Mouse (Mus musculus) midbrain, embryonic 10.5 days (tissue): ENCODE measurements around the gene Slirp. TPM values are rescaled to one million over a fixed set of nuclear protein-coding genes. Genes with fewer than 3 reads are reported as not detected.
"Not testable (repeated sequence)": the region's sequence is repeated elsewhere in the genome, so short reads cannot be mapped to it uniquely, and the experiment has no call there.

ENCODE experiments used
- DNase-seq: peaks from one replicate; pipeline ENCODE4 v3.0.0-alpha.2; 2017; ENCODE audit warnings: low spot score
- H3K27ac ChIP-seq: fragments of 300-500 bp; sonication (generic); replicated peaks from 2 replicates; pipeline ENCODE4 v1.5.1; 2016; ENCODE audit warnings: mild to moderate bottlenecking
- H3K27me3 ChIP-seq: fragments of 300-500 bp; sonication (generic); 2 replicates; pipeline ENCODE4 v1.6.1; 2016; ENCODE audit warnings: low read depth, mild to moderate bottlenecking; ENCODE audit not compliant: poor library complexity, severe bottlenecking
- H3K36me3 ChIP-seq: fragments of 300-500 bp; sonication (generic); 2 replicates; pipeline ENCODE4 v1.6.1; 2016; ENCODE audit warnings: mild to moderate bottlenecking, moderate library complexity
- H3K4me1 ChIP-seq: fragments of 300-500 bp; sonication (generic); 2 replicates; pipeline ENCODE4 v1.6.1; 2016
- H3K4me3 ChIP-seq: fragments of 300-500 bp; sonication (generic); 2 replicates; pipeline ENCODE4 v1.5.1; 2016; ENCODE audit warnings: mild to moderate bottlenecking, moderate library complexity
- H3K9me3 ChIP-seq: fragments of 300-500 bp; sonication (generic); replicated peaks from 2 replicates; pipeline ENCODE4 v1.6.1; 2016; ENCODE audit warnings: mild to moderate bottlenecking
- WGBS: fragments of 180-500 bp; shearing (Covaris S2); methylation state at CpG from one replicate; pipeline ENCODE4 v1.1.7; 2016; 5-methylcytosine and 5-hydroxymethylcytosine counted together
- polyA plus RNA-seq: library from polyadenylated mRNA; unstranded; fragments of >200 nt; fragmentation: Nextera tagmentation; extraction: Ambion mirVana; gene quantifications from 2 replicates; pipeline ENCODE4 v1.2.1, GENCODE M21; 2016

Slirp gene
- polyA plus RNA-seq, 1 experiment from 2014 or later: 318 TPM

DNA sequence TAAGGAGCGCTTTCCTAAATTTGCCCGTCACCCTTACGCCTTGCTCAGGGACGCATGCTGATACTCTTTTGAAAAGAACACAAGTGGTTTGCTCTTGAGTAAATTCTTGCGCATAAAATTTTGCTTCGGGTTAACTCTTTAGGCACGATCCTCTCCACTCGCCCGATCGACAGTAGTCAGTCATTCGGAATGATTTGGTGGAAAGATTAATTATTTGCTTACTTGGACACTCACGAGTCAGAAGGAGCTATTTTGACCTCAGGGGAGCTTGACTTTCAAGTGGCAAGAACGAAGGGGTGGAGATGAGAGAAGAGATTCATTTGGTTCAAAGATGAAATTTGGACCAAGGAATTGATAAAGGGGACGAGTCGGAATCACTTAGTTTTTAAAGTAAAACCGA is 515 bp downstream of the Slirp start:
- H3K36me3 ChIP-seq: peaks cover 59% of the 10 kb centered on the region
- no peaks in the 10 kb centered on the region for H3K27me3 ChIP-seq
- H3K4me3 ChIP-seq: peak overlapping the region; percentile 98
- no peak overlapping the region; the same call in 1 of the 2 replicates for H3K27ac ChIP-seq
- peaks cover 23% of the 10 kb centered on the region for H3K4me1 ChIP-seq
- 5% methylated on average over 16 of the region's 16 CpGs for WGBS
- DNase-seq: peak; percentile 23
- H3K9me3 ChIP-seq: no peaks in the 10 kb centered on the region

DNA sequence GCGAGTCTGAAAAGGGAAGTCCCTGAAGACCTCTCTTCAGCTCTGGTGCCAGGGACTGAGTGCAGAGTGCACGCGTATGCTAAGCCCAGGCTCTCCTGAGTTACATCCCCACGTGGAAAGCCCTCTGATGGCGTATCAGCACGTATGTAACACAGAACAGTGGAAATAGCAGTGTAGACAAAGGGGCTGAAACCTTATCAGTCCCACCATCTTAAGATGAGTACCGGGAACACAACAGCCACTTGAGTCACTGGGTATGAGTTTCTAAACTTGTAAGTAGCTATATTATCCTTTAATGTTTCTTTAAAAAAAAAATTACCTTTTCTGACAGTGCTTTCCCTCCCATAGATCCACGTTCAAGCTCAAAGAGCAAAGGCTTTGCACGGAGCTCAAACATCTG is 5.8 kb downstream of the Slirp start:
- Histone ChIP-seq H3K27ac (no peak overlapping the region), H3K36me3 (peaks cover 87% of the 10 kb centered on the region), H3K9me3 (no peaks in the 10 kb centered on the region), H3K4me3 (no peak overlapping the region), H3K4me1 (peaks cover 8% of the 10 kb centered on the region), H3K27me3 (no peaks in the 10 kb centered on the region)
- 93% methylated on average over 9 of the region's 9 CpGs for WGBS
- no peak for DNase-seq

DNA sequence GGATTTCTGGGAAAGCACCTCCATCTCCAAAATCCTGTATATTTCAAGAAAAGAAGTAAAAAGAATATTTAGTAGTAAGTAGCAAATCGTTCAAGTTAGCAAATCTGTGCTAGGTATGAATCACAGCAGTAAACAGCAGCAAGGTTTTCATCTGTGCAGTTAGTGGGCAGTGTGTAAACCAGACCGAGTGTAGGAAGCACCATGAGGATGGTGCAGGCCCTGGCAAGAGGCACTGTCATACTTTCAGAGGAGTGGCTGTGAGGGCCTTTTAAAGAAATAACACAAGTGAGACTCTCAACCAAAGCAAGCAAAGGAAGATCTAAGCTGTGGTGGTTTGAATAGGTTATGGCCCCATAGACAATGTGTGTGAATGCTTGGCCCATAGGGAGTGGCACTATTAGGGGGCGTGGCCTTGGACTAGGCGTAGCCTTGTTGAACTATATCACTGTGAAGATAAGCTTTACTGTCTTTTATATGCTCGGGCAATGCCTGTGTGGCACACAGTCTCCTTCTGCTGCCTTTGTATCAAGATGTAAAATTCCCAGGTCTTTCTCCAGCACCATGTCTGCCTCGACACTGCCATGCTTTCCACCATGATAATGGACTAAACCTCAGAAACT is 21.1 kb downstream of the Slirp start:
- no peak for DNase-seq
- 91% methylated on average over 6 of the region's 6 CpGs for WGBS
- Histone ChIP-seq H3K27me3 (no peaks in the 10 kb centered on the region), H3K4me1 (no peaks in the 10 kb centered on the region), H3K4me3 (no peak overlapping the region), H3K36me3 (peaks cover 88% of the 10 kb centered on the region), H3K27ac (no peak overlapping the region), H3K9me3 (no peaks in the 10 kb centered on the region)

DNA sequence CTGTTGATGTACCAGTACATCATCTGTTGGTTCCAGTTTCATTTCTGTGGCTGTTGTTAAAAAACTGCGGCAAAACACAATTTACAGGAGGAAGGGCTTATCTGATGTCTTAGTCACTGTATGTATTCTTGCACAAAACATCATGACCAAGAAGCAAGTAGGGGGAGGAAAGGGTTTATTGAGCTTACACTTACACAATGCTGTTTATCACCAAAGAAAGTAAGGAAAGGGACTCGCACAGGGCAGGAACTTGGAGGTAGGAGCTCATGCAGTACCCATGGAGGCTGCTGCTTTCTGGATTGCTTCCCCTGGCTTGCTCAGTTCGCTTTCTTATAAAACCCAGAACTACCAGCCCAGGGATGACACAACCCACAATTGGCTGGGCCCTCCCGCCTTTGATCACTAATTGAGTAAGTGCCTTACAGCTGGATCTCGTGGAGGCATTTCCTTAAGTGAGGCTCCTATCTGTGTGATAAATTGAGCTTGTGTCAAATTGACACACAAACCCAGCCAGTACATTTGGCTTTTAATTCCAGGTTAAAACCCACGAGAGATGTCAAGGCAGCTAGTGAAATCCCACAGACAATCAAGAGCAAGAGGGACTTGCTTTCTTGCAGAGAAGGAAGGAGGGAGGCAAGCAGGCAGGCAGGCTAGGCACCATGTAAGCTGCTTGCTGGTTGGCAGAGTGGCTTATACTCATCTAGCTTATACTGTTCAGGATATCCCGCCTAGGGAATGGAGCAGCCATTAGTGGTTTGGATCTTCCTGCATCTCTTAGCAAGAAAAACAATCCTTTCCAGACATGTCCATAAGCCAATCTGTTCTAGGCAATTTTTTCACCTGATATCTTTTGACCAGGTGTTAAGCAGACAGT is 26.8 kb downstream of the Slirp start:
- H3K27ac ChIP-seq: no peak overlapping the region

DNA sequence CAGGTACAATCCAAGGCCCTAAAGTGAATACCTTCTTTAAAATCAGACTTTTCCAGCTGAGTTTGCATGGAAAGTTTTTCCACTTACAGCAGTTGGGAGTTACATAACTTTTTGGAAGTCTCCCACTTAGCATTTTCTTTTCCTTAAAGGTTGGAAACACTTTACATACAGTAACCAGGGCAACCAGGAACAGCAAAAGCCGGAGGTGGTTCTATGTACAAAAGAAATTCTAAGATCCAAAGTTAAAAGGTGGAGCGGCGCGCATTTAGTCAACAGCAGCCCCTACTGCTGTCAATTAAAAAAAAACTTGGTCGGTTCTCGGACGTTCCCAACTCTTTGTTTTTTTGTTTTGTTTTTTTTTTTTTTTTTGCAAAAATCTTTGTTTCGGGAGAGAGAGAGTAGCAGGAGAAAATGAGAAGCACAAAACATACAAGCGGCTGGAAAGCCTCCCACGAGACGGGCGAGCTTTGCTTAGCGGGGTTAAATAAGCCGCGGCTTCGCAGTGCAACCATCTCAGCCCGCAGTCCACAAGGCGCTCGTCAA is 27.8 kb downstream of the Slirp start:
- peaks cover 16% of the 10 kb centered on the region for H3K4me1 ChIP-seq
- WGBS: under 1% methylated on average over 19 of the region's 19 CpGs
- peak overlapping the region; percentile 71 for H3K4me3 ChIP-seq
- no peak for DNase-seq
- H3K36me3 ChIP-seq: peaks cover 25% of the 10 kb centered on the region
- H3K27me3 ChIP-seq: no peaks in the 10 kb centered on the region
- no peaks in the 10 kb centered on the region for H3K9me3 ChIP-seq
- H3K27ac ChIP-seq: peak overlapping the region; percentile 90

More for the DNA sequence above, 26.8 kb downstream of the Slirp start:
- no peaks in the 10 kb centered on the region for H3K27me3 ChIP-seq
- H3K36me3 ChIP-seq: peaks cover 32% of the 10 kb centered on the region
- H3K4me3 ChIP-seq: peak overlapping the region; percentile 71
- DNase-seq: no peak
- H3K9me3 ChIP-seq: no peaks in the 10 kb centered on the region
- 84% methylated on average over 7 of the region's 7 CpGs for WGBS
- H3K4me1 ChIP-seq: peaks cover 16% of the 10 kb centered on the region

DNA sequence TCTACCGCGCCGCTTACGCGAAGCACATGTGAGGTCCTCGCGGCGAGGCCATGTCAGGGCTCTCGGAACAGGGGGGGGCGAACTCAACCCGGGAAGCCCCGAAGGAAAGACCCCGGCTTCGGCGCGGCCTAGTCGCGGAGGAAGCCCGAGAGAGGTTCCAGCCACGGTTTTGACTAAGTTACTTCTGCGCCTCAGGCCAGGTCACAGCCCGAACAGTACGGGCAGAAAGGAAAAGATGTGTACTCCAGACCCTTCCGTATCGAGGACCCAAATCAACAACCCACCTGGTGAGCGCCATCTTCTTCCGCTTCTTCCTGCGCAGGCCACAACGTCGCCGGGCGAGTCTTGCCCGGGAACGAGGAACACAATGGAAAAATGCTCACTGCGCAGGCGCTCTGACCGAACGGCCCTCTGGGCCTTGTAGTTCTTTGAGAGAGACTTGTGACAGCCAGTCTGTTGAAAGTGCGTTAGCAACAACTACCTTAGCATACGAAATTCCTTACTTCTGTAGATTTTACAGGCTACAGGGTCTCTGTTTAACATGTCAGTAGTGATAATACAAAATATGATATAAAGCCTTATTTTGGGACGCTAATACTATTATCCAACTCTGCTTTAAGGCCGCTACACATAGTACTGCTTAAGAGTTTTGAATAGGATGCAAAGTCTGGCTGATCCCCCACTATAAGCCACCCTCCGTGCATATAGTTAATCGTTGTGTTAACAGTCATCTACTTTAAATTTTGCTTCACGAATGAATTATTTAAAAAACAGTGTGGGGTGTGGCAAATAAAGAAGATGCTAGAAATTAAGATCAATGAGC is 28.5 kb downstream of the Slirp start, which contains the start of gene Snw1:
Gene Snw1, minus strand, starts transcription at position 311 of the 823 bp plus-strand sequence.
- H3K27ac ChIP-seq: peak within 1 kb of the TSS; percentile 90
- peak; percentile 92 for DNase-seq
- H3K4me3 ChIP-seq: peak within 1 kb of the TSS; percentile 71
- whole genome bisulfite sequencing: 3% methylated on average over 45 of the region's 45 CpGs
- H3K9me3 ChIP-seq: no peaks in the 10 kb centered on the region
- peaks cover 18% of the 10 kb centered on the region for H3K36me3 ChIP-seq
- H3K27me3 ChIP-seq: no peaks in the 10 kb centered on the region
- peaks cover 16% of the 10 kb centered on the region for H3K4me1 ChIP-seq

DNA sequence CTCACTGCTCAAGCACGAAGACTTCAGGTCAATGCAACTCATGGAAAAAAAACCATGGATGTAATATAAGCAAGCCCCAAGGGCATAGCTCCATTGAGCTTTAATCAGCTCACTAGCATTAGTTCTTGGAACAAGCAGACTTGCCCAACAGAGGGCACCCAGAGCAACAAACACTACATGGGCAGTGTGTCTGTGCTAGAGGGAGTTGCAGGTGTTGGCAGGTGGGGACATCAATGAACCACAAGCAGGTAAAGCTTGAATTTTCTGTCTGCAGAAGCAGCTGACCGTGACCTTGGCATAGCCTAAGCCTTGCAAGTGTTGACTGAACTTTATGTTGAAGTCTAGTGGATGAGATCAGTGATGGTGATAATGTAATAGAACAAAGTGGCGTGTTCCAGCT is 31.1 kb downstream of the Slirp start:
- 80% methylated on average over 3 of the region's 3 CpGs for WGBS

DNA sequence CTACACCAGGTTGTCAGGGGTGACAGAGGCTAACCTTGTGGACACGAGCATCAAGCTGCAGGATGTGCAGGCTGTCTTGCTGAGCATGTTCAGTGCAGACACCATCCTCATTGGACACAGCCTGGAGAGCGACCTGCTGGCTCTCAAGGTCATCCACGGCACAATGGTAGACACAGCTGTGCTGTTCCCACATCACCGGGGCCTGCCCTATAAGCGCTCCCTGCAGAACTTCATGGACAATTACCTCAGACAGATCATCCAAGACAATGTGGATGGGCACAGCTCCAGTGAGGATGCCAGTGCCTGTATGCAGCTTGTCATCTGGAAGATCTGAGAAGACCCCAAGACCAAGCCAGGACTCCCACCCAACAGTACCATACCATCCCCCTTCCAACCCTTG is 38.8 kb downstream of the Slirp start:
- WGBS: 86% methylated on average over 5 of the region's 5 CpGs
- not testable (repeated sequence) for DNase-seq, H3K27ac ChIP-seq, H3K9me3 ChIP-seq, H3K36me3 ChIP-seq, H3K4me3 ChIP-seq, H3K27me3 ChIP-seq, H3K4me1 ChIP-seq

More for the DNA sequence above, 31.1 kb downstream of the Slirp start:
- H3K4me3 ChIP-seq: no peak overlapping the region
- H3K9me3 ChIP-seq: no peaks in the 10 kb centered on the region
- no peak overlapping the region for H3K27ac ChIP-seq
- H3K36me3 ChIP-seq: no peaks in the 10 kb centered on the region
- no peaks in the 10 kb centered on the region for H3K27me3 ChIP-seq
- no peak for DNase-seq
- H3K4me1 ChIP-seq: peaks cover 16% of the 10 kb centered on the region

DNA sequence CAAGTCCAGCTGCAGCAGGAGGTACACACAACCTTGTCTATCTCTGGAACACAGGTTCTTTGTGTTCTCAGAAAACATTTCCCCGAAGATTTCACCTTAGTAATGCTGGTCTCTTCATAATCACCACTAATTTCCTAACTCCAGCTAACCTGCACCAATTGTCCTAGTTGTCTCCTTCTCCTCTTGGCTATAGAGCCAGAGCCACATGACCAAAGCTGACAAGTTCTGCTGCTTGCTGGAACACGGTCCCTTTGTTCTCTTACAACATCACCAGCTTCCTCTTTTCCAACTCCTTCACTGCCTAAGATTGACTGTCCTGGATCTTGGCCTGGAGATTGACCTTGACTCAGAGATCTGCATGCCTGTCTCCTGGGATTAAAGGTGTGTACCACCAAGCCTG is 45.0 kb downstream of the Slirp start:
- not testable (repeated sequence) for DNase-seq, H3K4me1 ChIP-seq, H3K4me3 ChIP-seq, H3K27me3 ChIP-seq, H3K27ac ChIP-seq, H3K36me3 ChIP-seq, H3K9me3 ChIP-seq
- 73% methylated on average over 2 of the region's 2 CpGs for WGBS

DNA sequence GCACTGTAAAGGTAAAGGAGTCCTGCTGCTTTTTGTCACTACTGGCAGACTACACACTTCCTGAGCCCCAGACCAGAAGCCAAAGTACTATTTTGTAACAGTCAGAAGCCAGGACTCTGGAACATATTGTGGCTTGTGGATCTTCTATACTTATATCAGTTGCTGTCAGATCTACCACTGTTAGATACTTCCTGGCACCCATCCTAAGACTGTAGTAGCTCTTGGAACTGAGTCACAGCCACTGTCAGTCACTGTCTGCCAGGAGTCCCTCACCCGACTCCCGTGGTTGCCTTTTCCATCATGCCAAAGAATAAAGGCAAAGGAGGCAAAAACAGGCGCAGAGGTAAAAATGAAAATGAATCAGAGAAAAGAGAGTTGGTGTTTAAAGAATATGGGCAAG is 50.7 kb downstream of the Slirp start, which contains the start of gene Gm5788:
Gene Gm5788, plus strand, starts transcription at position 301 of the 400 bp plus-strand sequence.
- not testable (repeated sequence) for H3K4me1 ChIP-seq, DNase-seq, H3K36me3 ChIP-seq, H3K27ac ChIP-seq, H3K4me3 ChIP-seq, H3K9me3 ChIP-seq, H3K27me3 ChIP-seq
- 89% methylated on average over 3 of the region's 3 CpGs for WGBS
